Mouse (Mus musculus) heart, postnatal 14 days (tissue): ENCODE data around the gene Dmrt1. TPM values are rescaled to one million over a fixed set of nuclear protein-coding genes. Genes with fewer than 3 reads are reported as not detected.

Source experiments
- DNase-seq, 2 experiments: peaks; one replicate each; pipeline ENCODE4 v3.0.0; 2021 to 2022
- intact Hi-C: fragments of 180-260 bp; cut with DNase I; formaldehyde crosslinking; loops from one replicate; pipeline ENCODE4 v1.15.1; 2025
- total RNA-seq, 2 experiments: library from RNA; stranded (reverse); gene quantifications; 2 replicates each; pipeline ENCODE4 v1.2.3; 2021

Dmrt1 gene
- total RNA-seq, 2 experiments from 2014 or later = not detected

- DNase-seq = no peak
- intact Hi-C loops = no loop called here
These were observed 108.3 kb downstream of the Dmrt1 start for GRCm38 (mm10) chr19:25613476-25614300.

GRCm38 (mm10) chr19:25615889-25616288, 110.5 kb downstream of the Dmrt1 start:
- no peak for DNase-seq
- intact Hi-C loops = no loop called here

- intact Hi-C loops = loop anchor here (10.0 kb wide), 3 partner anchors 288 to 658 kb away; partner anchors contain the start of gene Cbwd1
- peak; percentile 73 to 84 for DNase-seq
These were observed 117.2 kb downstream of the Dmrt1 start for GRCm38 (mm10) chr19:25622291-25623251.

- DNase-seq = peak; percentile 69 to 80
- intact Hi-C loops = loop anchor here (1.0 to 10.0 kb wide), 4 partner anchors 81 to 664 kb away; partner anchors contain the start of gene Cbwd1
These were observed 123.1 kb downstream of the Dmrt1 start for GRCm38 (mm10) chr19:25628490-25628889.

- intact Hi-C loops = loop anchor here (10.0 kb wide), 1 partner anchor 530 kb away; no protein-coding TSS in a partner anchor
- DNase-seq = no peak
These were observed 129.7 kb downstream of the Dmrt1 start for GRCm38 (mm10) chr19:25635119-25635518.

GRCm38 (mm10) chr19:25635622-25636244, 130.3 kb downstream of the Dmrt1 start:
- DNase-seq = peak; percentile 68 to 77
- intact Hi-C loops = loop anchor here (10.0 kb wide), 1 partner anchor 531 kb away; no protein-coding TSS in a partner anchor

- DNase-seq = no peak
These were observed 133.4 kb downstream of the Dmrt1 start for GRCm38 (mm10) chr19:25638766-25639361.

GRCm38 (mm10) chr19:25641786-25642185, 136.4 kb downstream of the Dmrt1 start:
- intact Hi-C loops = no loop called here

More at GRCm38 (mm10) chr19:25638766-25639361, 133.4 kb downstream of the Dmrt1 start:
- intact Hi-C loops = loop anchor here (10.0 kb wide), 1 partner anchor 534 kb away; no protein-coding TSS in a partner anchor

GRCm38 (mm10) chr19:25647136-25647535, 141.7 kb downstream of the Dmrt1 start:
- intact Hi-C loops = no loop called here

More at GRCm38 (mm10) chr19:25641786-25642185, 136.4 kb downstream of the Dmrt1 start:
- DNase-seq = no peak

GRCm38 (mm10) chr19:25648701-25649100, 143.3 kb downstream of the Dmrt1 start:
- intact Hi-C loops = no loop called here

More at GRCm38 (mm10) chr19:25647136-25647535, 141.7 kb downstream of the Dmrt1 start:
- no peak for DNase-seq

GRCm38 (mm10) chr19:25650474-25650873, 145.1 kb downstream of the Dmrt1 start:
- intact Hi-C loops = no loop called here
- DNase-seq = no peak

More at GRCm38 (mm10) chr19:25648701-25649100, 143.3 kb downstream of the Dmrt1 start:
- DNase-seq = no peak

- intact Hi-C loops = no loop called here
- DNase-seq = no peak
These were observed 147.1 kb downstream of the Dmrt1 start for GRCm38 (mm10) chr19:25652560-25652959.

Other genes starting within 250 kb of the Dmrt1 start
- gene Dmrt3, start 104.7 kb downstream of the Dmrt1 start, total RNA-seq = not detected
- under 1 TPM; 0.19 to 0.44 TPM for gene Dmrt2, start 166.8 kb downstream of the Dmrt1 start, total RNA-seq